Mouse (Mus musculus): ENCODE data around the gene Clmp. TPM values are rescaled to one million over a fixed set of nuclear protein-coding genes. Genes with fewer than 3 reads are reported as not detected.
"Not testable (repeated sequence)": the region's sequence is repeated elsewhere in the genome, so short reads cannot be mapped to it uniquely, and the experiment has no call there.

Gene Clmp
- total RNA-seq, 2 experiments from 2014 or later: 3.7 to 5.6 TPM

- DNase-seq (ENCODE audit: low spot score): peak; percentile 100
Observed at GRCm38 (mm10) chr9:40800675-40801612, 115.2 kb downstream of the Clmp start, which contains the start of gene Hspa8. Gene Hspa8 (plus strand): TSS chr9:40800984.

- DNase-seq (ENCODE audit: low spot score): not testable (repeated sequence)
Observed at GRCm38 (mm10) chr9:40801614-40802532, 116.1 kb downstream of the Clmp start.

GRCm38 (mm10) chr9:40802533-40802875 is 116.7 kb downstream of the Clmp start:
- DNase-seq (ENCODE audit: low spot score): not testable (repeated sequence)

- not testable (repeated sequence) for DNase-seq (ENCODE audit: low spot score)
Observed at GRCm38 (mm10) chr9:40804576-40804975, 118.8 kb downstream of the Clmp start.

GRCm38 (mm10) chr9:40805263-40805662 is 119.5 kb downstream of the Clmp start:
- DNase-seq (ENCODE audit: low spot score): peak; percentile 70

GRCm38 (mm10) chr9:40806440-40807288 is 120.9 kb downstream of the Clmp start:
- DNase-seq (ENCODE audit: low spot score): peak; percentile 43

- peak; percentile 45 for DNase-seq (ENCODE audit: low spot score)
Observed at GRCm38 (mm10) chr9:40807289-40807920, 121.6 kb downstream of the Clmp start.

- DNase-seq (ENCODE audit: low spot score): no peak
Observed at GRCm38 (mm10) chr9:40808061-40808906, 122.5 kb downstream of the Clmp start.

- no peak for DNase-seq (ENCODE audit: low spot score)
Observed at GRCm38 (mm10) chr9:40808907-40809280, 123.1 kb downstream of the Clmp start.

GRCm38 (mm10) chr9:40811860-40812259 is 126.1 kb downstream of the Clmp start:
- DNase-seq (ENCODE audit: low spot score): no peak

- DNase-seq (ENCODE audit: low spot score): no peak
Observed at GRCm38 (mm10) chr9:40814060-40814459, 128.3 kb downstream of the Clmp start.

- no peak for DNase-seq (ENCODE audit: low spot score)
Observed at GRCm38 (mm10) chr9:40817325-40818028, 131.7 kb downstream of the Clmp start.

GRCm38 (mm10) chr9:40825601-40826000 is 139.8 kb downstream of the Clmp start:
- DNase-seq (ENCODE audit: low spot score): no peak

- no peak for DNase-seq (ENCODE audit: low spot score)
Observed at GRCm38 (mm10) chr9:40827366-40827765, 141.6 kb downstream of the Clmp start.

GRCm38 (mm10) chr9:40834569-40834968 is 148.8 kb downstream of the Clmp start:
- peak; percentile 53 for DNase-seq (ENCODE audit: low spot score)

All from gastrocnemius, adult 18-20 months (tissue).